Mouse (Mus musculus): ENCODE measurements around the gene Ddx54. TPM values are rescaled to one million over a fixed set of nuclear protein-coding genes. Genes with fewer than 3 reads are reported as not detected.

Gene Ddx54
- polyA plus RNA-seq, 1 experiment from 2014 or later = 41.9 TPM

DNA sequence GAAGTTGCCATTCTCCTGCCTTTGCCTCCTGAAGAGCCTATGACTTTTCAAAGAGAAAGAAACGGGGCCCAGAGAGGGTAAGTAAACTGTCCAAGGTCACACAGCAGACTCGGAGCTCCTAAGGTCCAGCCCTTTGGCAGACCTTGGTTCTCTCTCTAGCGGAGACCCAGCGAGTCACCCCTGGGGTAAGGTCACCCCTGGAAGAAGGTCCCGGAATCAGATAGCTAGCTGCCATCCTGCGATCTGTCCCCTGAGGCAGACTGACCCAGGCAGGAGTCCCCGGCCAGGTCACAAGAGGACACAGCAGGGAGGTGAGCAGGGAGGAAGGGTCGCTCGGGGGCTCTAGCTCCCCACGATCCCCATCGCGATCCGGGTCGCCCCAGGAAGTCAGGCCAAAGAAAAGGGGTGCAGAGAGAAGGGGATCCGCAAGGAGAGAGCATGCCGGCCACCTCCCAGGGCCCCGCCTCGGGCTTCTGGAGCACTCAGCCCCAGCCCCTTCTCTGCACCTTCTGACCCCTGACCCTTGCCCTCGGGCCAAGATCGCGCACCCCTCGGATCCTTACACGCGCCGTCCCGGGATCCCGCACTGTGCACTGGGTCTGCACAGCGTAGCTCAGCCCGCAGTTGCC is 24.5 kb upstream of the Ddx54 start:
- ATAC-seq (ENCODE audit: insufficient read depth, low FRiP score) = no peak
- no peaks in the 10 kb centered on the region for H3K27me3 ChIP-seq (ENCODE audit: control insufficient read depth, insufficient read depth, low read length)
- peak overlapping the region; percentile 88 for H3K4me2 ChIP-seq (ENCODE audit: low read depth, low read length)
- H3K36me3 ChIP-seq (ENCODE audit: control insufficient read depth, insufficient read depth, low read length) = peaks cover 2% of the 10 kb centered on the region; the same call in 1 of the 2 replicates
- H3K4me1 ChIP-seq (ENCODE audit: control insufficient read depth, insufficient read depth, low read length) = peaks cover 22% of the 10 kb centered on the region
- peak overlapping the region; percentile 78 for H3K4me3 ChIP-seq (replicated peaks; ENCODE audit: low read length)
- H3K9me3 ChIP-seq (replicated peaks; ENCODE audit: control insufficient read depth, low read length) = 0 out of 2 replicates have a peak, but pooled peaks cover 8% of the 10 kb centered on the region
- H3K27ac ChIP-seq (ENCODE audit: low read length) = peak overlapping the region; percentile 34; the same call in 1 of the 2 replicates
- WGBS = under 1% methylated on average over 29 of the region's 29 CpGs
- H3K9ac ChIP-seq (ENCODE audit: low read length) = peak overlapping the region; percentile 89

DNA sequence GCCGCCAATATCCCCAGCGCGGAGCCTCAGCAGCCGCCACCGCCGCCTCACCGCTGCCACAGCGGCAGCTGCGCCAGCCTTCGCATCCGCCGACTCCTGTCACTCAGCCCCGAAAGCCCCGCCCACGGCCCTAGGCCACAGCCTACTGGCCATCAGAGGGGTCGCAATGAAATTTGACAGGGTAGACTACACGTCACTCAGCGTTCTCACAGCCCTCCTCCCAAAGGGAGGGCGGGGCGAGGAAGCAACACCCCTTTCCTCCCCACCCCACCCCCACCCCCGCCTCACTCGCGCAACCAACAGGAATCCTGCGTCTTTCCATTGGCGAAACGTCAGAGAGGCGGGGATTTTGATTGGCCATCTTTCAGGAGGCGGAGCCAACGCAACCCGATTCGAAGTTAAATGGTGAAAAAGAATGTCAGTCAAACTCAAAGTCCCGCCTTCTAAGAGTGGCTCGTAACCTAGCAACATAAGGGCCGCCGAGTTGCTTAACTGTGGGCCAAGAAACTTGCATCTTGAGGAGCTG is 23.9 kb upstream of the Ddx54 start, which contains the start of the genes Tpcn1 and Iqcd:
Tpcn1 (minus strand) TSS at position 105 of the 526 bp plus-strand sequence.
Iqcd (plus strand) TSS at position 448 of the 526 bp plus-strand sequence.
- H3K36me3 ChIP-seq (ENCODE audit: control insufficient read depth, insufficient read depth, low read length) = no peaks in the 10 kb centered on the region
- peak within 1 kb of the TSS; percentile 78 for H3K4me3 ChIP-seq (replicated peaks; ENCODE audit: low read length)
- H3K9ac ChIP-seq (ENCODE audit: low read length) = peak within 1 kb of the TSS; percentile 89
- H3K9me3 ChIP-seq (replicated peaks; ENCODE audit: control insufficient read depth, low read length) = 0 out of 2 replicates have a peak, but pooled peaks cover 8% of the 10 kb centered on the region
- peak within 1 kb of the TSS; percentile 88 for H3K4me2 ChIP-seq (ENCODE audit: low read depth, low read length)
- ATAC-seq (ENCODE audit: insufficient read depth, low FRiP score) = peak; percentile 98
- under 1% methylated on average over 35 of the region's 35 CpGs for WGBS
- H3K27me3 ChIP-seq (ENCODE audit: control insufficient read depth, insufficient read depth, low read length) = no peaks in the 10 kb centered on the region
- H3K27ac ChIP-seq (ENCODE audit: low read length) = peak within 1 kb of the TSS; percentile 34
- peaks cover 22% of the 10 kb centered on the region for H3K4me1 ChIP-seq (ENCODE audit: control insufficient read depth, insufficient read depth, low read length)

DNA sequence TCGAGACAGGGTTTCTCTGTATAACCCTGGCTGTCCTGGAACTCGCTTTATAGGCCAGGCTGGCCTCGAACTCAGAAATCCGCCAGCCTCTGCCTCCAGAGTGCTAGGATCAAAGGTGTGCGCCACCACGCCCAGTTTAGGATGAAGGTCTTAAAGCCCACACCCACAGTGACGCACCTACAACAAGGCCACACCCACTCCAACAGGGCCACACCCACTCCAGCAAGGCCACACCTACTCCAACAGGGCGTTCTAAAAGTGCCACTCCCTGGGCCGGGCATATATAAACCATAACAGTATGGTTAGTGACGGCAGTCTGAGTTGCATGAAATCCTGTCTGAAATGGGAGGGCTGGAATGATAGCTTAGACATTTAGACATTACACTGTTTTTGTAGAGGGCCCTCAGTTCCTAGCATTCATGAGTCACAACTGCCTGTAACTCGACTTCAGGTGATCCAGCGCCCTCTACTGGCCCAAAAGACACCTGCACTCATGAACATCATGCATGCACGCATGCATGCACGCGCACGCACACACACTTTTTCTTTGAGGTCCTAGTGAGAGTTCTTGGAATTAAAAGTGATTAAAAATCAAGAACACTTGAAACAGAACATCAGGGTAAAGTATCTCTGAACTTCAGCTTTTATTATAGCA is 22.1 kb upstream of the Ddx54 start:
- Histone ChIP-seq H3K4me2 (ENCODE audit: low read depth, low read length) (no peak overlapping the region), H3K27me3 (ENCODE audit: control insufficient read depth, insufficient read depth, low read length) (no peaks in the 10 kb centered on the region), H3K4me3 (replicated peaks; ENCODE audit: low read length) (no peak overlapping the region), H3K9me3 (replicated peaks; ENCODE audit: control insufficient read depth, low read length) (0 out of 2 replicates have a peak, but pooled peaks cover 8% of the 10 kb centered on the region), H3K27ac (ENCODE audit: low read length) (no peak overlapping the region), H3K9ac (ENCODE audit: low read length) (no peak overlapping the region), H3K4me1 (ENCODE audit: control insufficient read depth, insufficient read depth, low read length) (peaks cover 22% of the 10 kb centered on the region), H3K36me3 (ENCODE audit: control insufficient read depth, insufficient read depth, low read length) (no peaks in the 10 kb centered on the region)
- WGBS = 69% methylated on average over 16 of the region's 16 CpGs
- no peak for ATAC-seq (ENCODE audit: insufficient read depth, low FRiP score)

DNA sequence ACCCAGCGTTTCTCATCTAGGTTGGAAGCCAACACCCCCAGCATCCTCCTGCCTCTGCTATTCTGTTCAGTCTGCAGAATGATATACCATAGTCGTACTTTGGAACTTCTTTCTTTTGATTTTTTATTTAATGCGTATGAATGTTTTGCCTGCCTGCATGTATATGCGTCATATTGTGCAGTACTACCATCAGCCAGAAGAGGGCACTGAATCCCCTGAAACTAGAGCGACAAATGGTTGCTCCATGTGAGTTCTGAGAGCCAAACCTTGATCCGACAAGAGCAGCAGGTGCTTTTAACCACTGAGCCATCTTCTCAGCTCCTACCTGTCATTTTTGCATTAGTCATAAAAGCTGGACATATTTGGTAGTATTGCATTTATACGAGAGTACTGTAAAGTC is 20.4 kb upstream of the Ddx54 start:
- no peak for ATAC-seq (ENCODE audit: insufficient read depth, low FRiP score)
- no peaks in the 10 kb centered on the region for H3K36me3 ChIP-seq (ENCODE audit: control insufficient read depth, insufficient read depth, low read length)
- H3K27me3 ChIP-seq (ENCODE audit: control insufficient read depth, insufficient read depth, low read length) = no peaks in the 10 kb centered on the region
- WGBS = 68% methylated on average over 7 of the region's 7 CpGs
- H3K27ac ChIP-seq (ENCODE audit: low read length) = no peak overlapping the region
- H3K4me3 ChIP-seq (replicated peaks; ENCODE audit: low read length) = no peak overlapping the region
- H3K9me3 ChIP-seq (replicated peaks; ENCODE audit: control insufficient read depth, low read length) = 0 out of 2 replicates have a peak, but pooled peaks cover 8% of the 10 kb centered on the region
- H3K4me2 ChIP-seq (ENCODE audit: low read depth, low read length) = no peak overlapping the region
- peaks cover 11% of the 10 kb centered on the region for H3K4me1 ChIP-seq (ENCODE audit: control insufficient read depth, insufficient read depth, low read length)
- H3K9ac ChIP-seq (ENCODE audit: low read length) = no peak overlapping the region

DNA sequence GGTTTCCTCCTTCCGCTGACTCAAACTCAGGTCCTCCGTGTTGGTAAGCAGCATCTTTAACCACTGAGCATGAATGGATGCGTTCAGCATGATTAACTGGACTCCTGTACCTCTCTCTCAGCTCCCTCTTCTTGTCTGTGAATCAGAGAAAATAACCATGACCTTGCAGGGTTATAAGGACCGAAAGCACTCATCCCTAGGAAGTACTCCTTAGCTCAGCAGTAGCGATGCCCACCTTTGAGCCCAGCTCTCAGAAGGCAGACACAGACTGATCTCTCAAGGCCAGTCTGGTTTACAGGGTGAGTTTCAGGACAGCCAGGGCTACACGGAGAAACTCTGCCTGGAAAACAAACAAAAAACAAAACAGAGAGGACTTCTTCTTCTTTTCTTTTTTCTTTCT is 18.1 kb upstream of the Ddx54 start:
- no peak overlapping the region for H3K4me3 ChIP-seq (replicated peaks; ENCODE audit: low read length)
- no peak overlapping the region for H3K4me2 ChIP-seq (ENCODE audit: low read depth, low read length)
- H3K27me3 ChIP-seq (ENCODE audit: control insufficient read depth, insufficient read depth, low read length) = no peaks in the 10 kb centered on the region
- 0 out of 2 replicates have a peak, but pooled peaks cover 8% of the 10 kb centered on the region for H3K9me3 ChIP-seq (replicated peaks; ENCODE audit: control insufficient read depth, low read length)
- no peaks in the 10 kb centered on the region for H3K4me1 ChIP-seq (ENCODE audit: control insufficient read depth, insufficient read depth, low read length)
- H3K36me3 ChIP-seq (ENCODE audit: control insufficient read depth, insufficient read depth, low read length) = no peaks in the 10 kb centered on the region
- no peak overlapping the region for H3K9ac ChIP-seq (ENCODE audit: low read length)
- 84% methylated on average over 6 of the region's 6 CpGs for WGBS
- ATAC-seq (ENCODE audit: insufficient read depth, low FRiP score) = no peak
- H3K27ac ChIP-seq (ENCODE audit: low read length) = no peak overlapping the region

DNA sequence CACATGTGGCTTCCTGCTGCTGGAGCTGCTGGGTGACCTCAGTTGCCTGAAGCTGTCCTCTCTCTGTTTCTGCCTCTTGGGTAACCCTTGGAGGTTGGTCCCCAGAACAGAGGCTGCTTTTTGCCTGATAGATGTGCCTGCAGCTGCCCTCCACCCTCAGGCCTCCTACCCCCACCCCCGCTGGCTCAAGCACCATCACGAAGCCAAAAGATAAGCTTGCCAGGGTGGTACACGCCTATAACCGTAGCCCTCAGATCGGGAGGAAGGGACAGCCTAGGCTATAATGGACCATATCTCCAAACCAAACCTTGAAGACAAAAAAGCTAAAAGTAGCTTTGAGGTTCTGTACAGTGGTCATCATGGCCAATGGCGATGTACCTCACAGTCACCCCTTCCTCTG is 12.9 kb upstream of the Ddx54 start:
- no peak overlapping the region for H3K9ac ChIP-seq (ENCODE audit: low read length)
- no peaks in the 10 kb centered on the region for H3K9me3 ChIP-seq (replicated peaks; ENCODE audit: control insufficient read depth, low read length)
- H3K4me2 ChIP-seq (ENCODE audit: low read depth, low read length) = no peak overlapping the region
- whole genome bisulfite sequencing = 85% methylated on average over 6 of the region's 6 CpGs
- no peaks in the 10 kb centered on the region for H3K27me3 ChIP-seq (ENCODE audit: control insufficient read depth, insufficient read depth, low read length)
- H3K4me3 ChIP-seq (replicated peaks; ENCODE audit: low read length) = no peak overlapping the region
- peak; percentile 44; the same call in 1 of the 2 replicates for ATAC-seq (ENCODE audit: insufficient read depth, low FRiP score)
- no peak overlapping the region for H3K27ac ChIP-seq (ENCODE audit: low read length)
- H3K4me1 ChIP-seq (ENCODE audit: control insufficient read depth, insufficient read depth, low read length) = no peaks in the 10 kb centered on the region
- H3K36me3 ChIP-seq (ENCODE audit: control insufficient read depth, insufficient read depth, low read length) = no peaks in the 10 kb centered on the region

DNA sequence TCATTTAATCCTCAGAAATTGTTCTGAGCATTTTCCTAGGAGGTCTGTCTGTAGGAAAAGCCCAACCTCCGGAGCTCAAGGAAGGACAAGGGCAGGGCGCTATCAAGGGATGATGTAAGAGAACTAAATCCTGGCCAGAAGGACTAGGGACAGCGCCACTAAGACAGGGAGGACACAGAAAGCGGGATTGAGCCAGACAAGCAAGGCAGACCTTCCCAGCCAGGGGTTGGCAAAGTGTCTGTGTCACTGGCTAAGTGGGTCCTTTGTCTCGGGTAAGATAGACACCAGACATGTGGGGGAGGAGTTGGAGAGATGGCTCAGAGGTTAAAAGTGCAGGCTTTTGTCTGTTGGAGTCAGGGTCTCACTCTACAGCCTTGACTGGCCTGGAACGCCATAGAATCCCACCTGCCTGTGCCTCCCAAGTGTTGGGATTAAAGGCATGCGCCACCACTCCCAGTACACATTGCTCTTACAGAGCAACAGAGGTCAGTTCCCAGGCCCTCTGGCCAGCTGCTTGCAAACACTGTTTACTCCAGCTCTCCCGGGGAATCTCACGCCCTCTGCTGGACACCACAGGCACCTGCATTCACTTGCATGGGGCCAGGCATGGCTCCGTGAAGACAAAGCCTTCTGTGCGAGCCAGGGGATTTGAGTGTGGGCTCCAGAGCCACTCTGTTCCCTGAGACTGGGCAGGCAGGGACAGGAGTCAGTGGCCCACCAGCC is 11.4 kb upstream of the Ddx54 start:
- no peak overlapping the region for H3K4me3 ChIP-seq (replicated peaks; ENCODE audit: low read length)
- peaks cover 5% of the 10 kb centered on the region; the same call in 1 of the 2 replicates for H3K4me1 ChIP-seq (ENCODE audit: control insufficient read depth, insufficient read depth, low read length)
- H3K9ac ChIP-seq (ENCODE audit: low read length) = no peak overlapping the region
- no peaks in the 10 kb centered on the region for H3K36me3 ChIP-seq (ENCODE audit: control insufficient read depth, insufficient read depth, low read length)
- H3K27me3 ChIP-seq (ENCODE audit: control insufficient read depth, insufficient read depth, low read length) = no peaks in the 10 kb centered on the region
- no peak overlapping the region for H3K4me2 ChIP-seq (ENCODE audit: low read depth, low read length)
- no peak for ATAC-seq (ENCODE audit: insufficient read depth, low FRiP score)
- no peak overlapping the region for H3K27ac ChIP-seq (ENCODE audit: low read length)
- no peaks in the 10 kb centered on the region for H3K9me3 ChIP-seq (replicated peaks; ENCODE audit: control insufficient read depth, low read length)
- WGBS = 48% methylated on average over 11 of the region's 11 CpGs

DNA sequence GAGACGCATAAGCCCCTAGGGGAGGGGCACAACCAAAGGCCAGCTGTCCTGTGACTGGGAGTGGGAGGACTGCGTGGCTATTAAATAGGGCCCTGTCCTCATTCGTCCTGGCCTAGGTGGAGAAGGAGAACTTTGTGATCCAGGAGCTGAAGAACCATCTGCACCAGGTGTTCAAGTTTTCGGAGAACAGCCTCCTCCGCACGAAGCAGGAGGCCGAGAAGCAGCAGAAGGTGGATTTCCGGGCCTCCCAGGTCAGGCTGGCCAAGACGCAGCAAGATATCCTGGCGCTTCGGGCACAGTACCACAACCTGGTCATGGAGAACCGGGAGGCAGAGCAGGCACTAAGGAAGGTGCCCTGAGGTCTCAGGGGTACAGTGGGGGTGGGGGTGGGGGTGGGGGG is 10.3 kb upstream of the Ddx54 start:
- ATAC-seq (ENCODE audit: insufficient read depth, low FRiP score) = no peak

More for the DNA sequence above, 10.3 kb upstream of the Ddx54 start:
- H3K27me3 ChIP-seq (ENCODE audit: control insufficient read depth, insufficient read depth, low read length) = no peaks in the 10 kb centered on the region
- H3K27ac ChIP-seq (ENCODE audit: low read length) = no peak overlapping the region
- H3K9me3 ChIP-seq (replicated peaks; ENCODE audit: control insufficient read depth, low read length) = no peaks in the 10 kb centered on the region
- no peaks in the 10 kb centered on the region for H3K36me3 ChIP-seq (ENCODE audit: control insufficient read depth, insufficient read depth, low read length)
- no peak overlapping the region for H3K9ac ChIP-seq (ENCODE audit: low read length)
- WGBS = 90% methylated on average over 12 of the region's 12 CpGs
- peaks cover 5% of the 10 kb centered on the region; the same call in 1 of the 2 replicates for H3K4me1 ChIP-seq (ENCODE audit: control insufficient read depth, insufficient read depth, low read length)
- H3K4me3 ChIP-seq (replicated peaks; ENCODE audit: low read length) = no peak overlapping the region
- no peak overlapping the region for H3K4me2 ChIP-seq (ENCODE audit: low read depth, low read length)

Measured in stomach, embryonic 16.5 days (tissue).